Mouse (Mus musculus): ENCODE results near the gene Emilin3. TPM values are rescaled to one million over a fixed set of nuclear protein-coding genes. Genes with fewer than 3 reads are reported as not detected.
A peak's percentile ranks its signal among the peaks of the same experiment; 100 is the strongest.

Gene Emilin3
- polyA plus RNA-seq, 1 experiment = 0.11 TPM

DNA sequence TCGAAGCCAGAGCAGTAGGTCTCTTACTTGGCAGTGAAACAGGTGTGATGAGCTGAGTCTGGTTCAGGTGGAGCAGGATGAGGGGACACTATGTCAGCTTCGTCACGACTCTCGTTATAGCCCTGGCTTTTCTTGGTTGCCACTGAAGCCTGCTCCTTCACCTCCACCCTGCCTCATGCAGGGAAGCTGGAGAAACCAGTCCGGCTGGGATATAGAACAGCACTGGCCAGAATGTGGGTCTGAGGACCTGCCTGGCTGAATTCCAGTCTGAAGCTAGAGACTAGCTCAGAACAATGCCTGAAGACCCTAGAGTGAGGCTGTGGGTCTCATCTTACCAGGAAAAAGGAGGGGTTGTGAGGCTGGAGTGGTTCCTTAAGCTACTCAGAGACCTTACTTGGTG, 21.1 kb downstream of the Emilin3 start:
- DNase-seq = no peak
- H3K4me3 ChIP-seq (ENCODE audit: control insufficient read depth, insufficient read depth, low read length) = no peak overlapping the region
- 84% methylated on average over 5 of the region's 5 CpGs for WGBS

DNA sequence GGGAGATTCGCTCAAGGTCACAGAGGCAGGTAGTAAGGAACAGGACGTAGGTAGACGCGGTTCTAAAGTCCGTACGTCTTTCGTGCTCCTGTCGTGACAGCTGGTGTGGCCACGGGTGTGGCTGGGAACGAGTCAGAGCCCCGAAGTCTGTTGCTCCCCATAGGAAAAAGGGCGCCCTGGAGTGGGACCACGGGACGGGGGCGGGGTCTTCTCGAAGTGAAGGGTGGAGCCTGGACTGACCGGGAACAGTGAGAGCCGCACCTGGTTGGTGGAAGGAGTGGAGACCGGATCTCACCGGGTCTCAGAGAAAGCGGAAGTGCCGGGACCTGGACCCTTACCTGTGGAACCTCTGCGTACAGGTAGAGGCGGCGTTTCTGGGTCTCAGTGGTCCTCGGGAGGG, 24.3 kb downstream of the Emilin3 start:
- 2% methylated on average over 26 of the region's 26 CpGs for WGBS
- no peak overlapping the region for H3K27ac ChIP-seq (ENCODE audit: control insufficient read depth, insufficient read depth, low read length)

More for the DNA sequence above, 21.1 kb downstream of the Emilin3 start:
- no peak overlapping the region for H3K27ac ChIP-seq (ENCODE audit: control insufficient read depth, insufficient read depth, low read length)
- no peaks in the 10 kb centered on the region for H3K36me3 ChIP-seq (ENCODE audit: control insufficient read depth, insufficient read depth, low read length)
- TF ChIP-seq POLR2A (IDR thresholded peaks at IDR 0.05; ENCODE audit: control insufficient read depth, extremely low read depth, insufficient read depth, low read length, poor library complexity) = no peak
- H3K27me3 ChIP-seq (ENCODE audit: control insufficient read depth, insufficient read depth, low read length) = no peaks in the 10 kb centered on the region
- peaks cover 12% of the 10 kb centered on the region for H3K4me1 ChIP-seq (replicated peaks; ENCODE audit: control insufficient read depth, insufficient read depth, low read length)

DNA sequence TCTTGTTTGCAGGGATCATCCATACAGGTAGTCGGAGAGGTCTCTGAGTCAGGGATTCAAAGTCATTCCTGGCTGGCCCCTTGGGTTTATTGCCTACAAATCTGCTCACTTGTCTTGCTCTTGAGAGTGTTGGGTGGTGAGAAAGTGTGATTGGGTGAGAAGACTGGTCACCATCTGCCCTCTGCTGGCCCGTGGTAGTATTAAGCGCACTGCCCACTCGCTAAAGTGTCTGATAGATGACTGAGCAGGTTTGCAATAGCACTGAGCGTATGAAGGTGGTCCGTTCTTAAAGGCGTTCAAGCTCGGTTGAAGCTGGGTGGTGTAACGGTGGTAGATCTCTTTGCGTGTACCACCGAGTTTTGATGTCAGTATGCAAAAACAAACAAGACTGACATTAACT, 24.8 kb downstream of the Emilin3 start:
- no peak overlapping the region for H3K4me3 ChIP-seq (ENCODE audit: control insufficient read depth, insufficient read depth, low read length)
- no peak for TF ChIP-seq POLR2A (IDR thresholded peaks at IDR 0.05; ENCODE audit: control insufficient read depth, extremely low read depth, insufficient read depth, low read length, poor library complexity)
- no peak for TF ChIP-seq CTCF (IDR thresholded peaks at IDR 0.05; ENCODE audit: borderline replicate concordance, control insufficient read depth, extremely low read depth, insufficient read depth, low read length, poor library complexity)
- no peak overlapping the region for H3K27ac ChIP-seq (ENCODE audit: control insufficient read depth, insufficient read depth, low read length)
- DNase-seq = peak; percentile 61
- 3% methylated on average over 11 of the region's 11 CpGs for WGBS
- no peaks in the 10 kb centered on the region for H3K36me3 ChIP-seq (ENCODE audit: control insufficient read depth, insufficient read depth, low read length)
- peaks cover 12% of the 10 kb centered on the region for H3K4me1 ChIP-seq (replicated peaks; ENCODE audit: control insufficient read depth, insufficient read depth, low read length)
- no peaks in the 10 kb centered on the region for H3K27me3 ChIP-seq (ENCODE audit: control insufficient read depth, insufficient read depth, low read length)

More for the DNA sequence above, 24.3 kb downstream of the Emilin3 start:
- peak; percentile 23 for DNase-seq
- Histone ChIP-seq H3K4me3 (ENCODE audit: control insufficient read depth, insufficient read depth, low read length) (peak overlapping the region; percentile 37), H3K36me3 (ENCODE audit: control insufficient read depth, insufficient read depth, low read length) (no peaks in the 10 kb centered on the region), H3K27me3 (ENCODE audit: control insufficient read depth, insufficient read depth, low read length) (no peaks in the 10 kb centered on the region), H3K4me1 (replicated peaks; ENCODE audit: control insufficient read depth, insufficient read depth, low read length) (peaks cover 12% of the 10 kb centered on the region)
- no peak for TF ChIP-seq POLR2A (IDR thresholded peaks at IDR 0.05; ENCODE audit: control insufficient read depth, extremely low read depth, insufficient read depth, low read length, poor library complexity)
- TF ChIP-seq CTCF (IDR thresholded peaks at IDR 0.05; ENCODE audit: borderline replicate concordance, control insufficient read depth, extremely low read depth, insufficient read depth, low read length, poor library complexity) = 0 out of 2 replicates have a peak, but pooled peaks have one; percentile 17

DNA sequence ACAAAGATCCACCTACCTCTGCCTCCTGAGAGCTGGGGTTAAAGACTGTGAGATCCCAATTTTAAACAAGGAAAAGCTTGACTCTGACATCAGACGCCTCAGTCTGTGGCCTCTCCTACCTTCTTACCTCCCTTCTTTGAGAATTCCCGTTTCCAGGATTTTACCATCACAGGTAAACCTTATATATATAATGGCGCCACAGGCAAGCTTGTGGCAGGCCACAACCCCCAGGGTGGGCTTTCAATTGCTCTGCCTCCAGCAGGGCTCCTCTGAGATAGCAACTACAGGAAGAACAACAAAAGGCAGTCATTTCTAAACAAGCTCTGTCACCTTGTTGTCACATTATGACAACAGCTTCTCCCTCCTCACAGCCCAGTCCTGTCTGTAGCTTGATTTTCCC, 25.9 kb downstream of the Emilin3 start:
- TF ChIP-seq CTCF (IDR thresholded peaks at IDR 0.05; ENCODE audit: borderline replicate concordance, control insufficient read depth, extremely low read depth, insufficient read depth, low read length, poor library complexity) (no peak), POLR2A (IDR thresholded peaks at IDR 0.05; ENCODE audit: control insufficient read depth, extremely low read depth, insufficient read depth, low read length, poor library complexity) (no peak)
- DNase-seq = no peak
- H3K27me3 ChIP-seq (ENCODE audit: control insufficient read depth, insufficient read depth, low read length) = no peaks in the 10 kb centered on the region
- no peaks in the 10 kb centered on the region for H3K36me3 ChIP-seq (ENCODE audit: control insufficient read depth, insufficient read depth, low read length)
- peaks cover 12% of the 10 kb centered on the region for H3K4me1 ChIP-seq (replicated peaks; ENCODE audit: control insufficient read depth, insufficient read depth, low read length)
- WGBS = 94% methylated on average over 3 of the region's 3 CpGs
- H3K4me3 ChIP-seq (ENCODE audit: control insufficient read depth, insufficient read depth, low read length) = no peak overlapping the region
- no peak overlapping the region for H3K27ac ChIP-seq (ENCODE audit: control insufficient read depth, insufficient read depth, low read length)

DNA sequence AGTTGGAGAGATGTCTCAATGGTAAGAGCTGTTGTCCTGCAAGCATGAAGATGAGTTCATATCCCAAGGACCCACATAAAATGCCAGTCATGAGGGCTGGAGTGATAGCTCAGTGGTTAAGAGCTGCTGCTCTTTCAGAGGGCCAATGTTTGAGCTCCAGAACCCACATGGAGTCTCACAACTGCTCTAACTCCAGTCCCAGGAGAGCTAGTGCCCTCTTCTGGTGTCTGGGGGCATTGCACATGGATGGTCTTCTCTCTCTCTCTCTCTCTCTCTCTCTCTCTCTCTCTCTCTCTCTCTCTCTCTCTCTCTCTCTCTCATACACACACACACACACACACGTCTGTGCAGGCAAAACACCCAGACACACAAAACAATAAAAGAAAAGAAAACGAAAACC, 27.3 kb downstream of the Emilin3 start:
- H3K36me3 ChIP-seq (ENCODE audit: control insufficient read depth, insufficient read depth, low read length) = no peaks in the 10 kb centered on the region
- H3K4me1 ChIP-seq (replicated peaks; ENCODE audit: control insufficient read depth, insufficient read depth, low read length) = peaks cover 12% of the 10 kb centered on the region
- H3K27ac ChIP-seq (ENCODE audit: control insufficient read depth, insufficient read depth, low read length) = no peak overlapping the region
- no peak overlapping the region for H3K4me3 ChIP-seq (ENCODE audit: control insufficient read depth, insufficient read depth, low read length)
- no peaks in the 10 kb centered on the region for H3K27me3 ChIP-seq (ENCODE audit: control insufficient read depth, insufficient read depth, low read length)
- TF ChIP-seq POLR2A (IDR thresholded peaks at IDR 0.05; ENCODE audit: control insufficient read depth, extremely low read depth, insufficient read depth, low read length, poor library complexity) (no peak), CTCF (IDR thresholded peaks at IDR 0.05; ENCODE audit: borderline replicate concordance, control insufficient read depth, extremely low read depth, insufficient read depth, low read length, poor library complexity) (no peak)
- 31% methylated on average over 2 of the region's 2 CpGs for WGBS
- DNase-seq = peak; percentile 58

DNA sequence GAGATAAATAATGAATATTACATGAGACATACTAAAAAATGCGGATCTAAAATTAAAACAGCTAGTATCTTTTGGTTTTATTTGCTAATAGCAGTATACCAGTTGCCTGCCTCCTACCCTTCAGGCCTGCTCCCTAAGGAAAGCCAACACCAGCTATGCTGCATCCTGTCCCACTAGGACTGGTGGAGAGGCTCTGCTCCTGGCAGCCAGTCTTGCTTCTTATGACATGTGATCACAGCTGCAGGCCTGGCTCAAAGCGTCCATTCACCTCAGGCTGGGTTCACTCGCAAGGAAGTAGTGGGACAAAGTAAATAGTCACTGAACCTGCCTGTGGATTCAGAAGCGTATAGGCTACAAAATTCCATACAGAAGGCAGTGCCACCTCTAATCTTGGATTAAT, 28.2 kb downstream of the Emilin3 start:
- Histone ChIP-seq H3K36me3 (ENCODE audit: control insufficient read depth, insufficient read depth, low read length) (no peaks in the 10 kb centered on the region), H3K4me3 (ENCODE audit: control insufficient read depth, insufficient read depth, low read length) (no peak overlapping the region), H3K27ac (ENCODE audit: control insufficient read depth, insufficient read depth, low read length) (no peak overlapping the region), H3K27me3 (ENCODE audit: control insufficient read depth, insufficient read depth, low read length) (no peaks in the 10 kb centered on the region), H3K4me1 (replicated peaks; ENCODE audit: control insufficient read depth, insufficient read depth, low read length) (peaks cover 12% of the 10 kb centered on the region)
- no peak for TF ChIP-seq CTCF (IDR thresholded peaks at IDR 0.05; ENCODE audit: borderline replicate concordance, control insufficient read depth, extremely low read depth, insufficient read depth, low read length, poor library complexity)
- no peak for TF ChIP-seq POLR2A (IDR thresholded peaks at IDR 0.05; ENCODE audit: control insufficient read depth, extremely low read depth, insufficient read depth, low read length, poor library complexity)
- WGBS = 92% methylated on average over 4 of the region's 4 CpGs
- no peak for DNase-seq

DNA sequence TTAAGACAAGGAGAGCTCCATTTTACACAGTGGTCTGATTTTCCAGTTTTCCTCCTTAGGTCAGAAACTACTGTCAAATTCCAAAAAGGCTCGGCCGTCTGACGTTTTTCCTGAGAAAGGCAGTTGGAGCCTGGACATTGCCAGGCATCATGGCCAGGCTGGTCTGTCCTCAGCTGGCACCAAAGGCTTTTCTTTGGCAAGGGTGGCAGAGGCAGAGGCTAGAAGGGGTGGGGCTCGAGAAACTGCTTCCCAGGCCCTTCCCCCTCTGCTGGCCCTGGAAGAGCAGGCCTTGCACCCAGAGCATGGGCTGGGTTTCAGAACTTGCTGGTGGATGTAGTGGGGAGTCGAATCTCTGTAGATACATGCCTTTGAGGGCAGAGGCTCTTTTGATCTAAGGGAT, 29.7 kb downstream of the Emilin3 start:
- Histone ChIP-seq H3K36me3 (ENCODE audit: control insufficient read depth, insufficient read depth, low read length) (no peaks in the 10 kb centered on the region), H3K4me1 (replicated peaks; ENCODE audit: control insufficient read depth, insufficient read depth, low read length) (peaks cover 1% of the 10 kb centered on the region; the same call in 1 of the 2 replicates), H3K27me3 (ENCODE audit: control insufficient read depth, insufficient read depth, low read length) (no peaks in the 10 kb centered on the region), H3K27ac (ENCODE audit: control insufficient read depth, insufficient read depth, low read length) (no peak overlapping the region), H3K4me3 (ENCODE audit: control insufficient read depth, insufficient read depth, low read length) (no peak overlapping the region)
- DNase-seq = no peak
- WGBS = 84% methylated on average over 5 of the region's 5 CpGs
- no peak for TF ChIP-seq POLR2A (IDR thresholded peaks at IDR 0.05; ENCODE audit: control insufficient read depth, extremely low read depth, insufficient read depth, low read length, poor library complexity)
- no peak for TF ChIP-seq CTCF (IDR thresholded peaks at IDR 0.05; ENCODE audit: borderline replicate concordance, control insufficient read depth, extremely low read depth, insufficient read depth, low read length, poor library complexity)

All from thymus, adult 2 months (tissue).